Mouse (Mus musculus) heart, postnatal 4 days (tissue): Measurements from ENCODE around the gene Etv6. TPM values are rescaled to one million over a fixed set of nuclear protein-coding genes. Genes with fewer than 3 reads are reported as not detected.

Source experiments
- DNase-seq: peaks from one replicate; pipeline ENCODE4 v3.0.0; 2021
- total RNA-seq, 2 experiments: library from RNA; stranded (reverse); gene quantifications; 2 replicates each; pipeline ENCODE4 v1.2.3; 2021

Etv6 gene
- total RNA-seq, 2 experiments from 2014 or later: 28.9 to 32.0 TPM

DNA sequence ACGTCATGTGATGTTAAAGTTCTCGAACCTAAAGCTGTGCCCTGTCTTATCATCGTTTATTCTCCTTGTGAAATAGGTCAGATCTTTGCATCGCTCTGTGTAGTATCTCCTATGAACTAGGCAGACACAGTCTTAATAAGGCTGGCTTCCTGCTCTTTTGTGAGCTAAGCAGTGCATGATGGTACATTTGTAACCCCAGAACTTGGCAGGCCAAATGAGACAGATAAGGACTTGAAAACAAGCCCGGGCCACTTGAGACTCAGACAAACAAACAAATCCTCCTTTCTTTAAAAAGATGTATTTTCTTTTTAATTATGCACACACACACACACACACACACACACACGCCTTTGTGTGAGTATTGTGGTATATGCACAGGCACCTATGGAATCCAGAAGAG, 42.5 kb downstream of the Etv6 start:
- no peak for DNase-seq

- no peak for DNase-seq
These were observed 43.6 kb downstream of the Etv6 start for GRCm38 (mm10) chr6:134079112-134079511.

DNA sequence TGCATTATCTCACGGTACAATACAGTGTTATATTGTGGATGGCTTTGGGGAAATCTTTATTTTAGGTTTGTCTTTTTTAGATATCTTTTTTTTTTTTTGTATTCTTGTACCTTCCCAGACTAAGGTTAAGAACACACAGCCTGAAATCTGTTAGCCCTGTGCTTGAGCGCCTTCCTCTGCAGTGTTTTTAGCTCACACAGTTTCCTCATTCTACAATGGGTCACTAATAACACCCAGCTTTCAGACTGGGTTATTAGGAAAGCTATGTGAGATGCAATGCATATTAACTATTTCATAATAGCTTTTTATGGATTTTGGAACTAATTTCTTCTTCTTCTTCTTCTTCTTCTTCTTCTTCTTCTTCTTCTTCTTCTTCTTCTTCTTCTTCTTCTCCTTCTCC, 44.1 kb downstream of the Etv6 start:
- no peak for DNase-seq

DNA sequence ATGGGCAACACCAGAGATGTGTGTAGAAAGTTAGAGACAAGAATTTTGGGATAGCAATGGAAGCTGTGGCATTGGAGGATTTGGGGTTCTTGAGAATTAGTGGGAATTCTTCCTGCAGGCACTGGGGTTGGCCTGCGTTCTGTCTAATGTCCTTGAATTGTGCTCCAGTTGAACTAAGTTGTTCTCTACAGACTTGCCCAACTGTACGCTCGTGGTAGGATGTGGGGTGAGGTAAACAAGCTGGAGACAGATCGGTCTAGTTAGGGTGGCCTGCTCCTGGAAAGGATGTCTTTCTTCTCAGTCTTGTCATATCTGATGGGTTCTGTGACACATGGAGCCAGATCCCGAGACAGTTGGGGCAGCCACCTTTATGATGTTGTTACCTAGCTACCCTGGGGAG, 45.4 kb downstream of the Etv6 start:
- DNase-seq: no peak

GRCm38 (mm10) chr6:134082229-134082920, 46.9 kb downstream of the Etv6 start:
- no peak for DNase-seq

DNA sequence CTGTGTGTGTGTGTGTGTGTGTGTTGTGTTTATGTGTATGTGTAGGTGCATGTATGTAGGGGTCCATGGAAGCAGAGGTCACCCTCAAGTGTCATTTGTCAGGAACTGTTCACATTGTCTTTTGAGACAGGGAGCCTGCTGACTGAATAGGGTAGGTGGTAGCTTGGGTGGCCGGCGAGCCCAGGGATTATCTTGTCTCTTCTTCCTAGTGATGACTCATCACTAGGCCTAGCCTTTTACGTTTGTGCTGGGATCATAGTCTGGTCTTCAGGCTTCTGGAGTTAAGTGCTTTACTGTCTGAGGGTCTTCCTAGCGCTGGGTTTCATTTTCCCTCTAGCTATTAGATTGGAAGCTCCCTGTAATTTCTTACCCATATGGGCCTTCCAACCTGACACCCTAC, 47.9 kb downstream of the Etv6 start:
- no peak for DNase-seq

- DNase-seq: no peak
These were observed 50.9 kb downstream of the Etv6 start for GRCm38 (mm10) chr6:134086351-134086750.

- DNase-seq: no peak
These were observed 52.2 kb downstream of the Etv6 start for GRCm38 (mm10) chr6:134087709-134088108.

GRCm38 (mm10) chr6:134089671-134090377, 54.3 kb downstream of the Etv6 start:
- DNase-seq: no peak

- no peak for DNase-seq
These were observed 54.8 kb downstream of the Etv6 start for GRCm38 (mm10) chr6:134090378-134090692.

DNA sequence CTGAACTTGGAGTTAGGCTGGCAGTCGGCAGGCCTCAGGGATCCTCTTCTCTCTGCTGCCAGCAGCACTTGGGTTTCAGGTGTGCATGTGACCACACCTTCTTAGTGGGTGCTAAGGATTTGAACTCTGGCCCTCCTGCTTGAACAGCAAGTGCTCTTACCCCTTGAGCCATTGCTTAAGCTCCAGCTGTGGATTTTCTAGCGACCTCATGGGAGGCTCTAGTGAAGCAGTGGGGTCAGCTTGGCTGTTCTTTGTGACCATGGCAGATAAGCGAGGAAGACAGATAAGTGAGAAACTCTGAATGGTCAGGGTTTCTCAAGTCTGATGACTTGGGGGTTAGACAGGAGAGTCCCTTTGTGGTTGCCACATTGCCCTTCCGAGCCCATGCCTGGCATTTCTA, 55.4 kb downstream of the Etv6 start:
- no peak for DNase-seq

DNA sequence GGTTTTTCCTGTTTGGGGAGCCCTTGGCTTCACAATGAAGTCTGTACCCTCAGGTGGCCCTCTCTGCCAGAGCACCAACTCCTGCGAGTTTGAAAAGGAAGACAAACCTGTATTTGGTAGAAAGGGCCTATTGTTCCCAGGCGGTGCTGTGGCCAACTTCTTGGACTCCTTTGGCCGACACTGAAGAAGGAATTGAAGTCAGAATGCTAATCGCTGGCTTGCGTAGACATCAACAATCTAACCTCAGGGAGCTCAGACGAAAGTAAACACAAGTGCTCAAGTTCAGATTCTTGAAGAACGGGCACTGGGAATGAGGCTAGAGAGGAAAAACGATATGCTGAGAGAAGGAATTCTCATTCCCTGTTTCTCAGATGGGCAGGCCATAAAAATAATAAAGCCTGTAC, 55.9 kb downstream of the Etv6 start:
- no peak for DNase-seq

DNA sequence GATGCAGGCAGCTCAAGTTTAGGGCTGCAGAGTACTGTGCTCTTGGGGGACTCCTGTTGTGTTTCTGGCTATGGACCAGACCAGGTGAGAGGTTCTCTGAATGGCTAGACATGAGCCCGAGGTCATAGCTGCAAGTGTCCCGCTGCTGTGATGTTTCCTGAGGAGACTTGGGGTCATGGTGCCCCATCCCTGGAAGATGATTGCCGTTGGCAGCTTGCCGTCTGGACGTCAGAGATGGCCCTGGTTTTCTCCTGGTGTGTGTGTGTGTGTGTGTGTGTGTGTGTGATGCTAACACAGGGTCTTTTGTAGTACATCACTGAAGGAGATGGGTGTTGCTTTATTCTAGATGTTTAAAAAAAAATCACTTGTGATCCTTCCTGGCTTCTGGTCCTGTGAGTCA, 58.6 kb downstream of the Etv6 start:
- no peak for DNase-seq

DNA sequence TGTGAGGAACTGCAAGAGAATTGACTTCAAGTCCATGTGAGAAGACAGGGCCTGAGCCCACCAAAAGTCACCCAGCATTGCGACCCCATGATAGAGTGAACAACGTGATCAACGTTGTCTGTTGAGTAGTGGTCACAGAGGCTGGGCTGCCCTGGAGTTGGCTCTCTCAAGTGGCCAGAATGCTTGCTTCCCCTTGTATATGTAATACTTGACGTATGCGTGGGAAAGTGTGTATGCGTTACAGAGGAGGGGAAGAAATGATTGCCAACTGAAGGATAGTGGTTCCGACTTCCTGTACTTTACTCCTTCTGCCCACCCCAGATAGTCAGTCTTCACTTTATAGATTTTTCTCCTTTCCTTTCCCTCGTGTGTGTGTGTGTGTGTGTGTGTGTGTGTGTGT, 59.1 kb downstream of the Etv6 start:
- no peak for DNase-seq

DNA sequence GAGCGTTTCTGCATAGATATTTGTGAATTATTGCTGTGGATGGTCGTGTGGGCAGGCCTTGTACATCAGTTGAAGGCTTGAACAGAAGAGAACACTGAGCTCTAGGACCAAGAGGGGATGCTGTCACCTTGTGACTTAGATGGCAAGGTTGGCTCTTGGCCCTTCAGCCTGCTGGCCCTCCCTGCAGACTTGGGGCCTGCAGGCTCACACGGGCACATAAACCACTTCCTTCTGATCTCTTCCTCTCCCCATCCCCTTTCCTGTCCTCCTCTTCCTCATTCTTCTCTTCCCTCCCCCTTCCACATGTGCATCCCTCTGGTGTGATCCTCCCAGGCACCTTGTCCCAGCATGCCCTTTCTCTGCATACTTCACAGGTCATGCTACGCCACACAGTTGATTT, 60.1 kb downstream of the Etv6 start:
- no peak for DNase-seq

GRCm38 (mm10) chr6:134099976-134100743, 64.7 kb downstream of the Etv6 start:
- DNase-seq: no peak

- DNase-seq: no peak
These were observed 66.9 kb downstream of the Etv6 start for GRCm38 (mm10) chr6:134102396-134102795.

DNA sequence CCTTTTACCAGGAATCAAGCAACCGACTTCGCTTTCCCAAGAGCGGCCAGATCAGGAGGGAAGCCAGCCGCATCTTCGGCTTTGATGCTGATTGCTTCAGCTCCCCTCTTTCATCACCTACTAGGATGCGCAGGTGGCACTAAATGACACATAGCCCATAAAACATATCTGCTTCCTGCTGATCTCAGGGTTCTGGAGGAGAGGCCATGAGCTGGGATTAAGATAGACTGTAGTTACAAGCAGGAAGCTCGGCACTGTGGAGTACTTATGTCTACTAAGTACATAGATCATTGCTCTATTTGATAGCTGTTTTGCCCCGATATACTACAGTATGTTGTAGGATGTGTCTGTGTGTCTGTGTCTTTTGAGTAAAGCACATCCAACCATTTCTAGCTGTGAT, 68.0 kb downstream of the Etv6 start:
- DNase-seq: no peak

DNA sequence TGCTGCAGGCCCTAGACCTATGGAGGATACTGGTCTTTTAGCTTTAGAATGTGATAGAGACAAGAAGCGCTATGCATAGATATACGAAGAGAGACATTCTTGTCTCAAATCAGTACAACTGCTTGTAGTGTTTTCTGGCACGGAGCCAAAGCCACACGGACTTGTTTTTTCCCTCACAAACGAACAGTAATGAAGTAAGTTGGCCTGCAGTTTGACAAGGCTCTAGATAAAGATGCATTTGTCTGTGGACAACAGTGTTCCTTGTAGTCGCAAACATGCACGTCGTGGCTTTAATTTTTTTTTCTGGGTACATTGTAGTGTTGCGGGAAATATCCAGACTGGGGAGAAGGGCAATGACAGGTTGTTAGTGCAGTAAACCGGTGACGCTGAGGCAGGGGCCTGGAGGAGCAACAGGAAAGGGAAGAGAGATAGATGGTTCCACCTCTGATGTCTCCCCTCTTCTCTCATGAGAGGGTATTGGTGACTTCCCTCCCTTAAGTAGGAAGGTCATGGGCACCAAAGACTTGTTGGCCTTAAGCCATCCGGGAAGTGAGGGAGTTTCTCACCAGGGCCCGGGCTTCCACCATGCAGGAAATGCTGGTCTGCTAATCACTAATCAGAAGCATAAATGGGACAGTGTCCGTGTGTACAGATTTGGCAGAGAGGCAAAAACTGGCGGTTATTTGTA, 70.2 kb downstream of the Etv6 start:
- peak; percentile 63 for DNase-seq

- DNase-seq: no peak
These were observed 72.2 kb downstream of the Etv6 start for GRCm38 (mm10) chr6:134107696-134108095.

DNA sequence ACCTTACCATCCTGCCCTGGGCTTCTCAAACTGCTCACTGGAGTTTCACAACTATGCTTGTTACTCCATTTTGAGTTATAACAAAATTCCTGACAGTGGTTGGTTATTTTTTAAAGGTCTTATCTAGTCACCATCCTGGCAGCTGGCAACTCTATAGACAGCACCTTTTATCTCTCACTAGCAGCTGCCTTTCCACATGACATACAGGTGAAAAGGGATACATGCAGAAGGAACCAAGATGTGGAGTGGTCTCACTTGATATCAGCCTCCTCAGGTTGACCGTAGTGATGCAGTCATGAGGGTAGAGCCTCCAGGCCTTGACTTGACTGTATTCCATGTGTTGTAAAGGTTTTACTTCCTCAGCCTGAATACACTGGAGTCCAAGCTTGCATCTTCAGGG, 74.2 kb downstream of the Etv6 start:
- DNase-seq: no peak

DNA sequence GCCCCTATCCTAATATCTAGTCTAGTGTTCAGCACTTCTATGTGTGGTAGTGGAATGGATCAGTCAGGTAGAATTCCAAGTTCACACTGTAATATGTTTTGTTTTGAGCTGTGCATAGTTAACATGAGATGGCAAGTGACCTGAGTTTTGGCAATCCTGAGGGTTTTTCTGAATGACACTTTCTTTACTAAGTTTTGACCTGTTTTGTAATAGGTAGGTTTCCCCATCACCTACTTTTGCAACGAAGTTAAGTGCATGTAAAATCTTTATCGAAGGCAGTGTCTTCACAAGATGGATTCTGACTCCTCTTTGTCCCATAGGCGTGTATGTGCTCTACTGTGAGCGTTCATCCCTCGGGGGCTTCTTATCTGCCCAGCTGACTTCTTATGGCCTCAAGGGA, 74.7 kb downstream of the Etv6 start:
- DNase-seq: no peak

DNA sequence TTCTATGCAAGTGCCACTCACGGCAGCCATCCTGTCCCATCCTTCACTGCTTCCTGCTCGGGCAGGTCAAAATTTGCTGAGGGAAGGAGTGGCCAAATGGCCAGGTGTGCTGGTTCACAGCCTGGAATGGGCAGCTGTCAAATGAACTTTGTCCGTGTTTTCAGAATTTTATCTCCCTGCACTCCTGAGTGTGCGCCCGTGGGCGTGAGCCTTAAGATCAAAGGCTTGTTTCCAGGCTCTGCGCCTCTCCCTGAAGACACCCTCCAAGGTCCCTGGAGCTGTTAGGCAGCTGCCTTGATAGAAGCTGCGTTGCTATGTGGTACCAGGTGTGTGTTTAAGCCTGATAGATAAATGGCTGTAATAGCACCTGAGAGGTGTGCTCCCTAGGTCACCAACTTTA, 76.1 kb downstream of the Etv6 start:
- DNase-seq: no peak
